ENCODE assay signal across 8 mouse cellular contexts in the genomic region with DNA sequence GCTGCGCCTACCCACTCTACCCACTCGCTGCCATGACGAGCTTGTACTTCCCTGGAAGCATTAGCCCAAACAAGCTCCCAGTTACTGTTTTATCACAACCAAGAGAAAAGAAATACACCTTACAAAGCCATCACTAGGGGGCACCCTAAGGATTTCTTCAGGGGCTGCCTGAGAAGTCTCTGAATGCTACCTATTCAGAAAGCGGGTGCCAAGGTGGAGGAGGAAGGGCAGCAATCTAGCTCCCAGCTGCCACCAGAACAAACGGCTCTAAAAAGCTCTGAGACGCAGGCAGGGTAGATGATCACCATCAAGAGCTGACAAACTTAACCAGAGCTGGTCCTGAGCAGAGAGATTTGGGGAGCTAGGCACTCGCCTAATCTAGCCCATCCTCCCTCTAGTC. TPM values are rescaled to one million over a fixed set of nuclear protein-coding genes. Genes with fewer than 3 reads are reported as not detected.
DNase-seq lines count a peak whose midpoint lies in the region; ATAC-seq lines count a peak whose summit lies in the region.

No protein-coding gene starts in this region.

- peak; percentile 58 for DNase-seq in adrenal gland, adult 2 months
- DNase-seq in adrenal gland, adult 8-10 months = no peak
- peak; percentile 78 for DNase-seq in 416B (ENCODE audit: low read depth)
- peak; percentile 90 for DNase-seq in brain, adult 2 months (ENCODE audit: low read depth, low spot score)
- DNase-seq in layer of hippocampus, adult 11-12 months (ENCODE audit: low spot score) = peak; percentile 75
- peak; percentile 77 for DNase-seq in lung, postnatal 14 days
- DNase-seq in telencephalon, adult 2 months (ENCODE audit: low read depth, low spot score) = peak; percentile 73

- ATAC-seq in erythroblast, adult 5-6 weeks (replicated peaks; ENCODE audit: low FRiP score, poor library complexity, severe bottlenecking) = peak; percentile 64; the same call in 1 of the 2 replicates

RNA-seq across cellular contexts. Expression of a gene that starts 39.3 kb away (rescaled TPM):
- 10 to 100 TPM; 61.5 to 91.7 TPM for total RNA-seq in adrenal gland, adult 2 months (2021)
- 38.8 and 52.7 TPM in 2 replicates for polyA plus RNA-seq in adrenal gland, adult 2 months (2012; rRNA removed)
- total RNA-seq in adrenal gland, adult 8-10 months (2022) = 10 to 100 TPM; 66.1 to 83.6 (median 74.3) TPM
- 13.6 and 24.0 TPM in 2 replicates for total RNA-seq in erythroblast, adult 5-6 weeks (2015; ENCODE audit: low replicate concordance)
- total RNA-seq in erythroblast, adult 5-6 weeks (2017; ENCODE audit: low replicate concordance) = 29.5 and 46.3 TPM in 2 replicates

RNA-seq across cellular contexts. Expression of a gene that starts 51.0 kb away (rescaled TPM):
- total RNA-seq in adrenal gland, adult 2 months (2021) = 10 to 100 TPM; 56.4 to 77.0 TPM
- polyA plus RNA-seq in adrenal gland, adult 2 months (2012; rRNA removed) = 8.9 and 12.6 TPM in 2 replicates
- total RNA-seq in adrenal gland, adult 8-10 months (2022) = 10 to 100 TPM; 56.8 to 74.9 (median 72.1) TPM
- 45.6 and 53.0 TPM in 2 replicates for total RNA-seq in erythroblast, adult 5-6 weeks (2015; ENCODE audit: low replicate concordance)
- total RNA-seq in erythroblast, adult 5-6 weeks (2017; ENCODE audit: low replicate concordance) = 34.1 and 51.6 TPM in 2 replicates

RNA-seq across cellular contexts. Expression of a gene that starts 58.2 kb away (rescaled TPM):
- 10 to 100 TPM; 29.2 to 41.5 TPM for total RNA-seq in adrenal gland, adult 2 months (2021)
- 28.3 and 31.1 TPM in 2 replicates for polyA plus RNA-seq in adrenal gland, adult 2 months (2012; rRNA removed)
- total RNA-seq in adrenal gland, adult 8-10 months (2022) = 10 to 100 TPM; 29.3 to 40.7 (median 34.2) TPM
- 14.2 and 21.5 TPM in 2 replicates for total RNA-seq in erythroblast, adult 5-6 weeks (2015; ENCODE audit: low replicate concordance)
- 21.6 and 32.3 TPM in 2 replicates for total RNA-seq in erythroblast, adult 5-6 weeks (2017; ENCODE audit: low replicate concordance)
